Mouse (Mus musculus): ENCODE data around the gene Pdlim4. TPM values are rescaled to one million over a fixed set of nuclear protein-coding genes. Genes with fewer than 3 reads are reported as not detected.

Gene Pdlim4
- total RNA-seq, 2 experiments from 2014 or later, result 13.8 to 14.0 TPM

GRCm38 (mm10) chr11:54028044-54028951 is 40.5 kb downstream of the Pdlim4 start, which contains the start of gene Slc22a4:
Gene Slc22a4 (minus strand): TSS chr11:54028090.
- Histone ChIP-seq H3K4me3 (peak within 1 kb of the TSS; percentile 66), H3K27ac (peak within 1 kb of the TSS; percentile 58)
- TF ChIP-seq CTCF (IDR thresholded peaks at IDR 0.05), result peak; percentile 34; the same call in 1 of the 2 replicates
- DNase-seq (ENCODE audit: extremely low spot score in 1 of 2, low spot score in 2 of 2), result peak; percentile 63 to 73
- intact Hi-C loops (cut with DNase I), result loop anchor here (2.0 kb wide), 1 partner anchor 25 kb away; no protein-coding TSS in a partner anchor

- H3K4me3 ChIP-seq, result peak overlapping the region; percentile 66
- TF ChIP-seq CTCF (IDR thresholded peaks at IDR 0.05), result no peak
- peak overlapping the region; percentile 58 for H3K27ac ChIP-seq
- DNase-seq (ENCODE audit: extremely low spot score in 1 of 2, low spot score in 2 of 2), result no peak
- intact Hi-C loops (cut with DNase I), result loop anchor here (2.0 kb wide), 1 partner anchor 25 kb away; no protein-coding TSS in a partner anchor
Observed at GRCm38 (mm10) chr11:54027131-54028043, 41.4 kb downstream of the Pdlim4 start.

- intact Hi-C loops (cut with DNase I), result no loop called here
- Histone ChIP-seq H3K27ac (no peak overlapping the region), H3K4me3 (peak overlapping the region; percentile 66; the same call in 1 of the 2 replicates)
- no peak for DNase-seq (ENCODE audit: extremely low spot score in 1 of 2, low spot score in 2 of 2)
- TF ChIP-seq CTCF (IDR thresholded peaks at IDR 0.05), result no peak
Observed at GRCm38 (mm10) chr11:54026491-54027041, 42.2 kb downstream of the Pdlim4 start.

- DNase-seq (ENCODE audit: extremely low spot score in 1 of 2, low spot score in 2 of 2), result no peak
- TF ChIP-seq CTCF (IDR thresholded peaks at IDR 0.05), result no peak
- intact Hi-C loops (cut with DNase I), result no loop called here
- no peak overlapping the region for H3K4me3 ChIP-seq
- no peak overlapping the region for H3K27ac ChIP-seq
Observed at GRCm38 (mm10) chr11:54021396-54022093, 47.3 kb downstream of the Pdlim4 start.

- H3K27ac ChIP-seq, result no peak overlapping the region
- no peak for TF ChIP-seq CTCF (IDR thresholded peaks at IDR 0.05)
- intact Hi-C loops (cut with DNase I), result no loop called here
- no peak overlapping the region for H3K4me3 ChIP-seq
- no peak for DNase-seq (ENCODE audit: extremely low spot score in 1 of 2, low spot score in 2 of 2)
Observed at GRCm38 (mm10) chr11:54018893-54019732, 49.7 kb downstream of the Pdlim4 start.

GRCm38 (mm10) chr11:54017596-54017995 is 51.2 kb downstream of the Pdlim4 start:
- Histone ChIP-seq H3K4me3 (no peak overlapping the region), H3K27ac (no peak overlapping the region)
- DNase-seq (ENCODE audit: extremely low spot score in 1 of 2, low spot score in 2 of 2), result no peak
- TF ChIP-seq CTCF (IDR thresholded peaks at IDR 0.05), result no peak
- intact Hi-C loops (cut with DNase I), result no loop called here

GRCm38 (mm10) chr11:54016051-54016450 is 52.8 kb downstream of the Pdlim4 start:
- H3K27ac ChIP-seq, result no peak overlapping the region
- intact Hi-C loops (cut with DNase I), result no loop called here
- no peak for DNase-seq (ENCODE audit: extremely low spot score in 1 of 2, low spot score in 2 of 2)
- no peak for TF ChIP-seq CTCF (IDR thresholded peaks at IDR 0.05)
- H3K4me3 ChIP-seq, result no peak overlapping the region

GRCm38 (mm10) chr11:54012961-54013360 is 55.9 kb downstream of the Pdlim4 start:
- DNase-seq (ENCODE audit: extremely low spot score in 1 of 2, low spot score in 2 of 2), result no peak
- TF ChIP-seq CTCF (IDR thresholded peaks at IDR 0.05), result no peak
- H3K4me3 ChIP-seq, result no peak overlapping the region
- intact Hi-C loops (cut with DNase I), result no loop called here
- H3K27ac ChIP-seq, result no peak overlapping the region

GRCm38 (mm10) chr11:54011255-54011654 is 57.6 kb downstream of the Pdlim4 start:
- no peak overlapping the region for H3K4me3 ChIP-seq
- no peak for DNase-seq (ENCODE audit: extremely low spot score in 1 of 2, low spot score in 2 of 2)
- TF ChIP-seq CTCF (IDR thresholded peaks at IDR 0.05), result no peak

GRCm38 (mm10) chr11:54008416-54008920 is 60.3 kb downstream of the Pdlim4 start:
- Histone ChIP-seq H3K27ac (peak overlapping the region; percentile 32; the same call in 1 of the 2 replicates), H3K4me3 (no peak overlapping the region)
- DNase-seq (ENCODE audit: extremely low spot score in 1 of 2, low spot score in 2 of 2), result no peak
- intact Hi-C loops (cut with DNase I), result loop anchor here (10.0 kb wide), 1 partner anchor 346 kb away; no protein-coding TSS in a partner anchor
- TF ChIP-seq CTCF (IDR thresholded peaks at IDR 0.05), result no peak

More at GRCm38 (mm10) chr11:54011255-54011654, 57.6 kb downstream of the Pdlim4 start:
- intact Hi-C loops (cut with DNase I), result no loop called here
- H3K27ac ChIP-seq, result no peak overlapping the region

Data from left cerebral cortex, adult 2 months (tissue).